10 mouse cellular contexts compared by ENCODE assay signal in genomic region chr19:53608921-53609320, GRCm38 (mm10). TPM values are rescaled to one million over a fixed set of nuclear protein-coding genes. Genes with fewer than 3 reads are reported as not detected.
A peak's percentile ranks its signal among the peaks of the same experiment; 100 is the strongest.
DNase-seq lines count a peak whose midpoint lies in the region; ATAC-seq lines count a peak whose summit lies in the region.
"Had no signal": no experiment of that assay in that cellular context is flagged by ENCODE, and none has a peak within 500 bp of the region (broad histone marks: within the 10 kb centered on the region; RNA-seq: fewer than 3 reads in every experiment).

No protein-coding gene starts in this region.

- no peak for ATAC-seq in forebrain, embryonic 15.5 days (replicated peaks)
- ATAC-seq in megakaryocyte progenitor cell, adult 5-6 weeks (replicated peaks; ENCODE audit: poor library complexity) = peak; percentile 96

- no peaks in the 10 kb centered on the region for H3K9me3 ChIP-seq in forebrain, embryonic 10.5 days
- H3K9me3 ChIP-seq in forebrain, embryonic 15.5 days = no peaks in the 10 kb centered on the region

- H3K27me3 ChIP-seq in forebrain, embryonic 10.5 days (ENCODE audit: poor library complexity, severe bottlenecking) = no peaks in the 10 kb centered on the region
- H3K27me3 ChIP-seq in forebrain, embryonic 15.5 days = no peaks in the 10 kb centered on the region

- no peak overlapping the region for H3K4me3 ChIP-seq in forebrain, embryonic 10.5 days
- no peak overlapping the region for H3K4me3 ChIP-seq in forebrain, embryonic 15.5 days
- H3K4me3 ChIP-seq: gastrocnemius, adult 2 months had no signal

- DNase-seq in forebrain, embryonic 10.5 days (ENCODE audit: extremely low spot score, low spot score) = peak; percentile 29
- DNase-seq in left cerebral cortex, postnatal 4 days = peak; percentile 43
- DNase-seq in left cerebral cortex, postnatal 14 days (ENCODE audit: low spot score in 2 of 2) = no peak
- DNase-seq in cerebellum, postnatal 36 days = peak; percentile 48 to 51
- no peak for DNase-seq in lung, postnatal 10 days
- no peak for DNase-seq in lung, adult 18-20 months
- DNase-seq: gastrocnemius, adult 2 months; lung, postnatal 4 days had no signal

- WGBS in forebrain, embryonic 10.5 days = 61% methylated on average over 6 of the region's 6 CpGs
- 42% methylated on average over 6 of the region's 6 CpGs for WGBS in forebrain, embryonic 15.5 days

- peaks cover 10% of the 10 kb centered on the region for H3K4me1 ChIP-seq in forebrain, embryonic 10.5 days
- peaks cover 9% of the 10 kb centered on the region for H3K4me1 ChIP-seq in forebrain, embryonic 15.5 days

- H3K4me2 ChIP-seq in forebrain, embryonic 15.5 days (replicated peaks) = no peak overlapping the region

- no peak overlapping the region for H3K27ac ChIP-seq in forebrain, embryonic 10.5 days
- H3K27ac ChIP-seq in forebrain, embryonic 15.5 days (replicated peaks) = no peak overlapping the region
- H3K27ac ChIP-seq: gastrocnemius, adult 2 months had no signal

- no peak overlapping the region for H3K9ac ChIP-seq in forebrain, embryonic 15.5 days (replicated peaks)

- intact Hi-C loops in left cerebral cortex, postnatal 4 days (cut with DNase I) = no loop called here
- intact Hi-C loops in left cerebral cortex, postnatal 14 days (cut with DNase I) = no loop called here

- H3K36me3 ChIP-seq in forebrain, embryonic 10.5 days (replicated peaks) = peaks cover 69% of the 10 kb centered on the region
- H3K36me3 ChIP-seq in forebrain, embryonic 15.5 days = peaks cover 8% of the 10 kb centered on the region

RNA-seq across cellular contexts. Expression of gene Smc3, which starts 8.7 kb away (rescaled TPM):
- 81.4 and 87.6 TPM in 2 replicates for polyA plus RNA-seq in forebrain, embryonic 10.5 days (2016; fragmentation: Nextera tagmentation; extraction: Ambion mirVana)
- 72.4 and 73.3 TPM in 2 replicates for polyA plus RNA-seq in forebrain, embryonic 15.5 days (2015; fragmentation: Nextera tagmentation; extraction: Ambion mirVana)
- 10 to 100 TPM; 52.0 to 56.2 TPM for total RNA-seq in left cerebral cortex, postnatal 4 days (2021)
- 10 to 100 TPM; 31.6 to 33.7 TPM for total RNA-seq in left cerebral cortex, postnatal 14 days (2021)
- total RNA-seq in megakaryocyte progenitor cell, adult 5-6 weeks (2015) = 131 and 140 TPM in 2 replicates
- total RNA-seq in megakaryocyte progenitor cell, adult 5-6 weeks (2017) = 109 and 155 TPM in 2 replicates

RNA-seq across cellular contexts. Expression of gene Nutf2-ps1, which starts 20.1 kb away (rescaled TPM):
- polyA plus RNA-seq in forebrain, embryonic 10.5 days (2016; fragmentation: Nextera tagmentation; extraction: Ambion mirVana) = 635 and 662 TPM in 2 replicates
- polyA plus RNA-seq in forebrain, embryonic 15.5 days (2015; fragmentation: Nextera tagmentation; extraction: Ambion mirVana) = 274 TPM in 2 replicates
- total RNA-seq in left cerebral cortex, postnatal 4 days (2021) = 10 to 100 TPM; 67.0 to 78.7 TPM
- 10 to 100 TPM; 49.2 to 59.9 TPM for total RNA-seq in left cerebral cortex, postnatal 14 days (2021)
- 60.9 and 62.8 TPM in 2 replicates for total RNA-seq in megakaryocyte progenitor cell, adult 5-6 weeks (2015)
- 141 and 174 TPM in 2 replicates for total RNA-seq in megakaryocyte progenitor cell, adult 5-6 weeks (2017)

Comparison
In these comparisons a context has a peak if more than half of its experiments do, and no peak if none do; other contexts are left out.
1. DNase-seq: peak in forebrain, embryonic 10.5 days (single experiment), left cerebral cortex, postnatal 4 days (single experiment) and cerebellum, postnatal 36 days (2 of 2); none in left cerebral cortex, postnatal 14 days (0 of 2), lung, postnatal 10 days (single experiment) and lung, adult 18-20 months (0 of 2).